Mouse (Mus musculus) heart, postnatal 4 days (tissue): ENCODE results near the gene Fras1. TPM values are rescaled to one million over a fixed set of nuclear protein-coding genes. Genes with fewer than 3 reads are reported as not detected.

Source experiments
- DNase-seq: peaks from one replicate; pipeline ENCODE4 v3.0.0; 2021
- total RNA-seq, 2 experiments: library from RNA; stranded (reverse); gene quantifications; 2 replicates each; pipeline ENCODE4 v1.2.3; 2021

Gene Fras1
- 10 to 100 TPM; 20.9 to 27.2 TPM for total RNA-seq

- DNase-seq = peak; percentile 26
Observed at GRCm38 (mm10) chr5:96373567-96373985, at the start of gene Fras1. Gene Fras1 (plus strand): TSS chr5:96373955.

- no peak for DNase-seq
Observed at GRCm38 (mm10) chr5:96331048-96331737, 42.6 kb upstream of the Fras1 start.

- DNase-seq = no peak
Observed at GRCm38 (mm10) chr5:96331738-96332070, 42.1 kb upstream of the Fras1 start.

GRCm38 (mm10) chr5:96333963-96334362 is 39.8 kb upstream of the Fras1 start:
- DNase-seq = no peak

GRCm38 (mm10) chr5:96340564-96340963 is 33.2 kb upstream of the Fras1 start:
- DNase-seq = no peak

GRCm38 (mm10) chr5:96344983-96345382 is 28.8 kb upstream of the Fras1 start:
- no peak for DNase-seq

DNA sequence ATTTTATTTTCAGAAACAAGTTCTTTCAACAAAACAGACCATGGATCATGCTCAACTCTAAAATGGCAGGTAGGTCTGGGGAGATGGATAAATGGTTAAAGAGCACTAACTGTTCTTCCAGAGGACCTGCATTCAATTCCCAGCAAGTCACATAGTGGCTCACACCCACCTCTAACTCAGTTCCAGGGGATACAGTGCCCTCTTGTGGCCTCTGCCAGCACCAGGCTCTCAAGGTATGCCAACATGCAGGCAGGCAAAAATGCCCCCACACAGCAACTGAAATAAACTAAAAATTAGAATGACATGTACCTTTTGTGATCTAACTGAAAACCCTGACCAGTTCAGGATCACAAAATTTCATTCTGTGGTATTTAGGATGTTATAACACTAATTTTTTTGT is 21.8 kb upstream of the Fras1 start:
- no peak for DNase-seq

GRCm38 (mm10) chr5:96363950-96364349 is 9.8 kb upstream of the Fras1 start:
- DNase-seq = no peak

DNA sequence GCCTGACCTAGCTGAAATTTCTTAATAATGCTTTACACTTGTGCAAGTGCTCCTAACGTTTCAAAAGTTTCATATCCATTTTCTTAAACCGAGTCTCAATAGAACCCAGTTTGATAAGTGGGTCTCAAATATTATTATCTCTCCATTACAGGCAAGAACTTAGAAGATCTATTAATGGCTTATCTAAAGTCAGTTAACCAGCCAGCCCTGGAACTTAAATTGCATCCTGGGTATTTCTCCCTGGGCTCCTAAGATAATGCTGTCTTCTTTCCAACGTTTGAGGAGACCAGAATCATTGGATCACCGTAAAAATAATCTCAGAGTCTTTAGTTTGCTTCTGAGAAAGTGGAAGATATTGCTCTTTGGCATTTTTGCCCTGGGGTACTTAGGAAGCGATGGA is 8.2 kb upstream of the Fras1 start:
- DNase-seq = no peak

DNA sequence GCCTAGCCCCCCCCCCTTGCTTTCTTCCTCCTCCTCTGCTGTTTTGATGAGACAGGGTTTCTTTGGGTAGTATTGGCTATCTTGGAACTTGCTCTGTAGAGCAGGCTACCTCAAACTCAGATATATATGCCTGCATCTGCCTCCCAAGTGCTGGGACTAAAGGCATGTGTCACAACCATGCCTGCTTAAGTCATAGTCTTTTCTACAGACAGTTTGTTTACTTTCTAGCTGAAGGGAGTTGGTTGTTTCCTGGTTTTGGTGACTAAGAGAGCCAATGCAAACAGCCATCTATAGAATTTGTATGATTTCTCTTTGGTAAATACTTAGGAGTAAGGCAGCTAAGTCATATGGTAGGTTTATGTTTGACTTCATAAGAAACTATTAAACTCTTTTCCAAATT is 6.5 kb upstream of the Fras1 start:
- no peak for DNase-seq

DNA sequence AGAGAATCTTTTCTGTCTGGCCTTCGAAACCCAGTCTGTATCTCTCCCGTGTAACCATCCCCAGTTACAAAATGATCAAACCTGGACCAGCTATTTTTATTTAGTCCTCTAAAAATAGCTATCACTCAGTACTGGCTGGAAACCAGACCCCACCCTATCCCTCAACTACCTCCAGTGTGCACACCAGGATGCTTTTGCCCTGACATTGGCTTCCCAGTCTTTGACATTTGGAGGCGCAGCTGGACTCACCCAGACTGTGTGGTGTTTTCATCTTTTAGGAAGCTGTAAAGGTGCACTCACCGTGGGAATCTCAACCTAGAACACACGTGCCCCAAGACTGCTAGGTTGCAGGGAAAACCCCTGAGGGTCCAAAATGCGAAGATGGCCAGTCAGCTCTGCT is 649 bp upstream of the Fras1 start:
- DNase-seq = no peak

DNA sequence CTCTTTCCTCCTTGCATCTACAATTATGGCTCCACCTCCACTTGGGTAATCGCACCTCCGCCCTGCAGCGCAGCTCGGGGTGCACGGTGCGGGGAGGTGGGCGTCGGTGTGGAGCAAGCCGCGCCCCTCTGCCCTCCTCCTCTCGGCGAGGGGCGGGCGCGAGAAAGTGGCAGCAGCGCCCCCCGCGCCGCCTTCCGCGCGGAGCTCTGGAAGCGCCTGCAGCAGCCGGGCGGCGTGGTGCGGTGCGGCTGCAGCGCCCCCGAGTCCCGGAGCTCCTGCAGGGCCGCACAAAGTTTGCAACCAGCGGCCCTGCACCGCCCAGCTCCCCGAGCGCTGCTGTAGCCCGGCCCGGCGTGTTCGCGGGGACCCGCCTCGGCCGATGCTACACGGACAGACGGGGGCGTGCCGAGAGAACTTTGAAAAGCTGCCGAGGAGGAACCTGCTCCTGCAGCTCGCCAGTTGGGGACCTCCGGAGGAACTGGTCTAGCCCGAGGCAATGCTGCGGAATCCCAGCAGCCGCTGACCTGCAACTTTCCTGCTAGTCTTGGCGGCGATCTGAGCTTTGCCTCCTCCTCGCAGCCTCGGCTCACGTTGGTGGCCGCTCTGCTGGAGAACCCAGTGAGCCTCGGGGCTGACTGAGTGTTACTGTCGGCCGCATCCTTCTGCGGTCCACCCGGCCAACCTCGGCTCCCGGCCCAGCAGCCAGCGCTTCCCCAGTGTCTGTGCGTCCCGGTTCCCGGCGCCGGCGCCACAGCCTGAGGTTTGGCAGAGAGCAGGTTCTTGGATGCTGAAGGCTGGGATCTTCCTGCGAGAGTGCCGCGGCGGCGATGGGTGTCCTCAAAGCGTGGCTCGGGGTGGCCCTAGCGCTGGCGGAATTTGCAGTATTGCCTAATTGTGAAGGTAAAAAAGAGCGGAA is 489 bp downstream of the Fras1 start:
- peak; percentile 58 for DNase-seq

GRCm38 (mm10) chr5:96375391-96375831 is 1.7 kb downstream of the Fras1 start:
- no peak for DNase-seq

DNA sequence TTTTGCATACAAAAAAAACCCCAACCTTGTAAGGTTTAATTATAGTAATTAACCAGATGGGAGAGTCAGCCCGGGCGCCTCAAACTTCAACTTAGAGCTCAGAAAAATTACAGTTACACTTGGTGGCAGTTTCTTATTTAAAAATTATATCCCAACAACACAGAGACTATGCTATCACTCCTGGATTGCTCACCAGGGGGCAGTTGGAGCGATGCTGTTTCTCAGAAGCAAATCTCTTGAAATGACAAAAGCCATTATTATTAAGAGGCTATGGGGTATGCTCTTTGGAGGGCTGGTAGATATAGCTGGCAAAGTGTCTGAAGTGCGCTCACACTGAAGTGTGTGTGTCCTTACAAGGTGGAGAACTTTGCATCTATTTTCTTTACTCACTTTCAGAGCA is 2.5 kb downstream of the Fras1 start:
- no peak for DNase-seq

GRCm38 (mm10) chr5:96386138-96386933 is 12.6 kb downstream of the Fras1 start:
- no peak for DNase-seq

- DNase-seq = no peak
Observed at GRCm38 (mm10) chr5:96388306-96388705, 14.6 kb downstream of the Fras1 start.

- DNase-seq = no peak
Observed at GRCm38 (mm10) chr5:96389963-96390623, 16.3 kb downstream of the Fras1 start.

DNA sequence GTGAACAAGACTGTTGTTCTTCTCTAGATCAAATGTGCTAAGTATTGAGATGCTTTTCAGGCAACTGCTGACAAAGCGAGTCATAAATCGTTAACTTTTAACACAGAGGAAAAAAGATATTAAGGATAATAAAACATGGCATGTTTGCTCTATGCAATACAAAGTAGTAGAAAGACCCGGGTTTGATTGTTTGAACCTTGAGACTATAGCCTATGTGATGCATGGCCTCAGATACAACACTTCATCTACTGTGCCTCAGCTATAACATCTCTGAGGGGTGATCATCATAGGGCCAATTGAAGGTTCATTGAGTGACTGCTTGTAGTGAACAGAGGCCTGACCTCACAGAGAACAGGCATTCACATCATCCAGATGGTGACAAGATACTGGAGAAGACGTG is 17.3 kb downstream of the Fras1 start:
- DNase-seq = no peak

- DNase-seq = no peak
Observed at GRCm38 (mm10) chr5:96394947-96395346, 21.2 kb downstream of the Fras1 start.

DNA sequence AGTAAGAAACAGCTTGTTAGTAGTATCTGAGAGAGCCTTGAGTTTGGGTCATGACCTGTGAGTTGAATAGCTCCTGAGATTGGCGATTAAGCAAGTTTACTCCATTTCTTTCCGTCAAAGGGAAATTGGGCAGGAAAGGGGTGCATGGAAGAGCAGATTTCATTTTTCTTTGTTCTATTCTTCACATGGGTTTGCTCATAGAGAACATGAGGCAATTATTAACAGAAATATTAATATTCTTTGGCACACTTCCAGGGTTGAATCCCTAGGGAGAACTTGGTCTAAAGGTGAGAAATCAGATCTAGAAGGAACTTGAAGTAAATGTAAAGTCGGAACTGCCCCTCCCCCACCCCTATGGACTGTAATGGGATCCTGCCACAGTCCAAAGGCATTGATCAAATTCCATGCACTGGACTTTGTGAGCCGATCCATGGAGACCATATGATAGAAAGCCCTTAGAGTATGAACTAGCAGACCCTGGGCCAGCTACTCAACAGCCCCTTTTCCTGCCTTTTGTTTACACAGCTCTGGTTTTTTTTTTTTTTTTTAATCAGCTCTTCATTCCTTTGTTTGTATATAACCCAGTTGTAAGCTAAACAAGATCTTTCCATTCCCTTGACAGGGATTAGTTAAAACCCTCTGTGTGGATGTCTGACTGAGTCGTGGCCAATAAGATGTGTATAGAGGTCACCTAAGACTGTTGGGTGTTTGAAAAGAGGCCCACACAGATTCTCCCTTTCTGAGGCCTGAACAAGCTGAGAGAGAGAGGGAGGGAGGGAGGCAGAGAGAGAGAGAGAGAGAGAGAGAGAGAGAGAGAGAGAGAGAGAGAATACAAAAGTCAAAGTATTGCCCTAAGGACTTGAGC is 22.3 kb downstream of the Fras1 start:
- DNase-seq = no peak

GRCm38 (mm10) chr5:96402555-96402954 is 28.8 kb downstream of the Fras1 start:
- no peak for DNase-seq
